Mouse (Mus musculus) MEL (cell line): ENCODE measurements around the gene Rock2. TPM values are rescaled to one million over a fixed set of nuclear protein-coding genes. Genes with fewer than 3 reads are reported as not detected.

ENCODE experiments used
- DNase-seq: peaks from one replicate; pipeline ENCODE4 v3.0.0; 2011; ENCODE audit warnings: low read depth, low spot score
- H3K27ac ChIP-seq: 2 replicates; pipeline ENCODE4 v1.5.1; 2012; ENCODE audit warnings: low read depth, mild to moderate bottlenecking, control low read depth, low read length, moderate library complexity; ENCODE audit not compliant: control insufficient read depth
- H3K27me3 ChIP-seq, 2 experiments: fragments of 150-350 bp in 1 of 2; sonication (generic) in 1 of 2; 2 replicates each; pipeline ENCODE4 v1.6.1; 2012; ENCODE audit warnings: low read length in 2 of 2, mild to moderate bottlenecking in 2 of 2, improper control_type of control experiment in 1 of 2, moderate library complexity in 1 of 2; ENCODE audit not compliant: insufficient read depth in 2 of 2, control insufficient read depth in 1 of 2
- H3K36me3 ChIP-seq, 2 experiments: 2 replicates each; pipeline ENCODE4 v1.6.1; 2012 to 2014; ENCODE audit warnings: low read length in 2 of 2, improper control_type of control experiment in 1 of 2, inconsistent platforms in 1 of 2, mild to moderate bottlenecking in 1 of 2; ENCODE audit not compliant: insufficient read depth in 2 of 2, control insufficient read depth in 1 of 2
- H3K4me1 ChIP-seq, 2 experiments: fragments of 150-350 bp in 1 of 2; sonication (generic) in 1 of 2; 2 replicates each; pipeline ENCODE4 v1.6.1; 2012; ENCODE audit warnings: low read length in 2 of 2, improper control_type of control experiment in 1 of 2, mild to moderate bottlenecking in 1 of 2; ENCODE audit not compliant: insufficient read depth in 2 of 2, control insufficient read depth in 1 of 2
- H3K4me3 ChIP-seq, 2 experiments: fragments of 150-350 bp in 1 of 2; sonication (generic) in 1 of 2; 2 replicates each; pipeline ENCODE4 v1.5.1; 2012; ENCODE audit warnings: low read depth in 2 of 2, low read length in 2 of 2, mild to moderate bottlenecking in 2 of 2, moderate library complexity in 2 of 2, control low read depth in 1 of 2, improper control_type of control experiment in 1 of 2; ENCODE audit not compliant: control insufficient read depth in 1 of 2, insufficient read depth in 1 of 2
- H3K79me2 ChIP-seq: 2 replicates; pipeline ENCODE4 v1.6.1; 2012; ENCODE audit warnings: mild to moderate bottlenecking, low read length, moderate library complexity; ENCODE audit not compliant: control insufficient read depth, poor library complexity, insufficient read depth
- H3K9ac ChIP-seq: 2 replicates; pipeline ENCODE4 v1.6.1; 2012; ENCODE audit warnings: low read depth, mild to moderate bottlenecking, control low read depth, low read length, moderate library complexity; ENCODE audit not compliant: control insufficient read depth, poor library complexity, severe bottlenecking
- H3K9me3 ChIP-seq: fragments of 150-350 bp; sonication (generic); replicated peaks from 2 replicates; pipeline ENCODE4 v1.6.1; 2012; ENCODE audit warnings: mild to moderate bottlenecking, low read length, improper control_type of control experiment, moderate library complexity; ENCODE audit not compliant: insufficient read depth
- BHLHE40 ChIP-seq: IDR thresholded peaks from 2 replicates; pipeline ENCODE4 v1.6.1; 2012; ENCODE audit warnings: low read depth, mild to moderate bottlenecking, inconsistent platforms, low read length, improper control_type of control experiment, borderline replicate concordance
- CTCF ChIP-seq, 3 experiments: IDR thresholded peaks in 2 of 3; conservative IDR thresholded peaks in 1 of 3; 2 replicates each; pipeline ENCODE4 v1.5.1; 2011 to 2012; ENCODE audit warnings: low read length in 3 of 3, low read depth in 2 of 3, mild to moderate bottlenecking in 2 of 3, improper control_type of control experiment in 1 of 3, inconsistent platforms in 1 of 3, mixed read lengths in 1 of 3, moderate library complexity in 1 of 3; ENCODE audit not compliant: control insufficient read depth in 1 of 3, insufficient read depth in 1 of 3, poor library complexity in 1 of 3, severe bottlenecking in 1 of 3
- EP300 ChIP-seq, 2 experiments: IDR thresholded peaks; 2 replicates each; pipeline ENCODE4 v1.6.1; 2011; ENCODE audit warnings: improper control_type of control experiment in 2 of 2, low read length in 2 of 2, low read depth in 1 of 2, mild to moderate bottlenecking in 1 of 2
- ETS1 ChIP-seq: IDR thresholded peaks from 2 replicates; pipeline ENCODE4 v1.6.1; 2012; ENCODE audit warnings: low read depth, mild to moderate bottlenecking, inconsistent platforms, low read length, improper control_type of control experiment, moderate library complexity
- GATA1 ChIP-seq: IDR thresholded peaks from 2 replicates; pipeline ENCODE4 v1.6.1; 2011; ENCODE audit warnings: low read depth, low read length, improper control_type of control experiment
- HCFC1 ChIP-seq: IDR thresholded peaks from 2 replicates; pipeline ENCODE4 v1.6.1; 2012; ENCODE audit warnings: low read depth, mild to moderate bottlenecking, inconsistent platforms, low read length, improper control_type of control experiment, moderate library complexity
- MXI1 ChIP-seq: IDR thresholded peaks from 2 replicates; pipeline ENCODE4 v1.6.1; 2011; ENCODE audit warnings: mild to moderate bottlenecking, low read depth, low read length, improper control_type of control experiment
- MYC ChIP-seq: IDR thresholded peaks from 2 replicates; pipeline ENCODE4 v1.6.1; 2011; ENCODE audit warnings: low read depth, mild to moderate bottlenecking, low read length, improper control_type of control experiment, moderate library complexity
- NRF1 ChIP-seq: IDR thresholded peaks from 2 replicates; pipeline ENCODE4 v1.6.1; 2014; ENCODE audit warnings: low read depth, mild to moderate bottlenecking, inconsistent platforms, low read length, improper control_type of control experiment, moderate library complexity; ENCODE audit not compliant: poor library complexity, insufficient read depth, severe bottlenecking
- POLR2A ChIP-seq, 2 experiments: IDR thresholded peaks; 2 replicates each; pipeline ENCODE4 v1.6.1; 2011 to 2012; ENCODE audit warnings: low read length in 2 of 2, mild to moderate bottlenecking in 2 of 2, control low read depth in 1 of 2, improper control_type of control experiment in 1 of 2, low read depth in 1 of 2, moderate library complexity in 1 of 2; ENCODE audit not compliant: control insufficient read depth in 1 of 2, insufficient read depth in 1 of 2, poor library complexity in 1 of 2
- RAD21 ChIP-seq: IDR thresholded peaks from 2 replicates; pipeline ENCODE4 v1.6.1; 2011; ENCODE audit warnings: mild to moderate bottlenecking, low read depth, low read length, improper control_type of control experiment
- RCOR1 ChIP-seq: IDR thresholded peaks from 2 replicates; pipeline ENCODE4 v1.6.1; 2012; ENCODE audit warnings: low read depth, mild to moderate bottlenecking, inconsistent platforms, low read length, improper control_type of control experiment
- SIN3A ChIP-seq: IDR thresholded peaks from 2 replicates; pipeline ENCODE4 v1.6.1; 2012; ENCODE audit warnings: low read length, improper control_type of control experiment, inconsistent platforms
- TAL1 ChIP-seq: IDR thresholded peaks from 2 replicates; pipeline ENCODE4 v1.6.1; 2012; ENCODE audit warnings: mild to moderate bottlenecking, inconsistent platforms, low read length, moderate library complexity, mixed read lengths
- TCF12 ChIP-seq: IDR thresholded peaks from 2 replicates; pipeline ENCODE4 v1.6.1; 2014; ENCODE audit warnings: low read depth, mild to moderate bottlenecking, inconsistent platforms, low read length, improper control_type of control experiment, moderate library complexity
- UBTF ChIP-seq: IDR thresholded peaks from 2 replicates; pipeline ENCODE4 v1.6.1; 2012; ENCODE audit warnings: low read depth, mild to moderate bottlenecking, inconsistent platforms, low read length, improper control_type of control experiment, moderate library complexity, borderline replicate concordance; ENCODE audit not compliant: insufficient read depth
- USF1 ChIP-seq: IDR thresholded peaks from 2 replicates; pipeline ENCODE4 v1.6.1; 2014; ENCODE audit warnings: low read depth, mild to moderate bottlenecking, inconsistent platforms, low read length, improper control_type of control experiment, moderate library complexity
- ZNF384 ChIP-seq: IDR thresholded peaks from 2 replicates; pipeline ENCODE4 v1.6.1; 2012; ENCODE audit warnings: low read depth, mild to moderate bottlenecking, inconsistent platforms, low read length, improper control_type of control experiment
- polyA plus RNA-seq, 2 experiments: library from polyadenylated mRNA; stranded (reverse) in 1 of 2; unstranded in 1 of 2; fragments of >175 nt in 1 of 2; fragments of >200 nt in 1 of 2; gene quantifications; 2 replicates each; pipeline versions ENCODE4 v1.2.1 to v1.2.4; 2012; ENCODE audit warnings: low replicate concordance in 2 of 2, low read depth in 1 of 2; ENCODE audit not compliant: insufficient read length in 2 of 2, insufficient read depth in 1 of 2, missing spikeins in 1 of 2
- total RNA-seq: library from RNA; depleted of rRNA; stranded (reverse); fragments of 300-350 nt; gene quantifications from 2 replicates; pipeline ENCODE4 v1.2.3, GENCODE M21; 2012

The Rock2 gene
- total and polyA plus RNA-seq, 3 experiments: 10.9 to 46.4 (median 14.4) TPM

DNA sequence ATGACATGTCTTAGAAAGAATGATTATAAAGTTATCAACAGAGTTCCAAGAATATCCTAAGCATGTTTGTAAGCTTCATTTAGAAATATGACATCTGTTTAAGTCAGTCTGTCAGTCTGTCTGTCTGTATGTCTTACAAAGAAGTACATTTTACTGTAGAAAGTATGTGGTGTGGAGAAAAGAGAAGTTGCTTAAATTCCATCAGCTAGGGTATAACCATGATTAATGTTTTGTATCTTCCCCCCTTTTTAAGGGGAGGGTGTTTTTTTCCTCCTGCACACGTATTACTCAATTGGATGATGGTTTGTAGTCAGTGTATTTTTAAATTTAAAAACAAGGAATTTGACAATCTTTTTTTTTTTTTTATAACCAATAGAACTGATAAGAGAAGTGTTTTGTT is 39.7 kb downstream of the Rock2 start:
- no peak overlapping the region for H3K4me3 ChIP-seq
- H3K9ac ChIP-seq: no peak overlapping the region
- H3K4me1 ChIP-seq: 0 out of 4 replicates have a peak, but pooled peaks cover 0 to 1% of the 10 kb centered on the region in 2 experiments
- no peak for TF ChIP-seq HCFC1
- TF ChIP-seq SIN3A: no peak
- no peak for TF ChIP-seq MXI1
- TF ChIP-seq EP300 (IDR thresholded peaks at IDR 0.05; ENCODE audit: low read depth in 1 of 2, low read length in 2 of 2): no peak
- TF ChIP-seq BHLHE40: no peak
- no peak for TF ChIP-seq UBTF
- TF ChIP-seq GATA1: no peak
- TF ChIP-seq POLR2A (IDR thresholded peaks at IDR 0.05; ENCODE audit: control insufficient read depth in 1 of 2, insufficient read depth in 1 of 2, low read depth in 1 of 2, low read length in 2 of 2, poor library complexity in 1 of 2): no peak
- TF ChIP-seq CTCF (IDR thresholded peaks at IDR 0.05 in 2 of 3, conservative IDR thresholded peaks at IDR 0.05 in 1 of 3; ENCODE audit: control insufficient read depth in 1 of 3, insufficient read depth in 1 of 3, low read depth in 2 of 3, low read length in 3 of 3, poor library complexity in 1 of 3, severe bottlenecking in 1 of 3): no peak
- TF ChIP-seq NRF1: no peak
- no peak for TF ChIP-seq MYC
- no peak for TF ChIP-seq RAD21
- no peak for TF ChIP-seq USF1
- no peaks in the 10 kb centered on the region; the same call in 1 of the 2 replicates for H3K79me2 ChIP-seq
- no peak for DNase-seq
- peaks cover 0 to 12% of the 10 kb centered on the region in 2 experiments; a peak in 2 of 4 replicates for H3K36me3 ChIP-seq
- no peaks in the 10 kb centered on the region for H3K27me3 ChIP-seq
- H3K9me3 ChIP-seq: no peaks in the 10 kb centered on the region
- no peak overlapping the region for H3K27ac ChIP-seq

DNA sequence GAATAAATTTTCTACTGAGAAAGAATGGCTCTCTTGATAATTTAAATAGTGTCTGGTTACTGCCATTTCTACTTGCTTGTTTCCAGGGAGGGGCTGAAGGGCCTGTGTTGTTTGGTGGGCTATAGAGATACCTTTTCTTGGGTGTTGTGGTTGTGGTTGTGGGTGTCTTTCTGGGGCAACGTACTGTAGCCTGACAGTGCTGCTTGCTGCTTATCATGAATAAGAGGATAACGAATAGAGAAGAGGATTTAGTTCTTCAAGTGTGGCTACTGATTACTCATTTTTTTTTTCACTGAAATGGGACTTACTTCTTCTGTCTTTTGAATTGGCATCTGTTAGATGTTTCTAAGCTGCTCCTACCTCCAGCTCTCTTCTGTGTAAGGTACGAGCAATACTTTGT is 47.3 kb downstream of the Rock2 start:
- H3K79me2 ChIP-seq: no peaks in the 10 kb centered on the region
- H3K4me1 ChIP-seq: peaks cover 0 to 5% of the 10 kb centered on the region in 2 experiments; a peak in 2 of 4 replicates
- no peak overlapping the region for H3K4me3 ChIP-seq
- H3K36me3 ChIP-seq: peaks cover 12 to 16% of the 10 kb centered on the region in 2 experiments
- H3K27me3 ChIP-seq: no peaks in the 10 kb centered on the region
- peak; percentile 78 for DNase-seq
- no peak overlapping the region for H3K9ac ChIP-seq
- TF ChIP-seq HCFC1 (no peak), GATA1 (peak; percentile 71), EP300 (IDR thresholded peaks at IDR 0.05; ENCODE audit: low read depth in 1 of 2, low read length in 2 of 2) (peak; percentile 71 to 76), TCF12 (peak; percentile 30; the same call in 1 of the 2 replicates), ZNF384 (peak; percentile 93), ETS1 (peak; percentile 9; the same call in 1 of the 2 replicates), TAL1 (peak; percentile 17; the same call in 1 of the 2 replicates), RCOR1 (peak; percentile 71; the same call in 1 of the 2 replicates), UBTF (no peak)
- TF ChIP-seq, all 39 proteins: peak for 7
- Histone ChIP-seq H3K27ac (peak overlapping the region; percentile 28; the same call in 1 of the 2 replicates), H3K9me3 (no peaks in the 10 kb centered on the region)
